Mouse (Mus musculus): ENCODE measurements around the gene Taok3.

Taok3 gene

GRCm38 (mm10) chr5:117303691-117304579 is 184.0 kb downstream of the Taok3 start:
- peak; percentile 41 for DNase-seq (ENCODE audit: low spot score)

GRCm38 (mm10) chr5:117304947-117305346 is 185.0 kb downstream of the Taok3 start:
- peak; percentile 84 for DNase-seq (ENCODE audit: low spot score)

GRCm38 (mm10) chr5:117305754-117306153 is 185.8 kb downstream of the Taok3 start:
- no peak for DNase-seq (ENCODE audit: low spot score)

- no peak for DNase-seq (ENCODE audit: low spot score)
Measured at GRCm38 (mm10) chr5:117306826-117307225, 186.9 kb downstream of the Taok3 start.

- peak; percentile 79 for DNase-seq (ENCODE audit: low spot score)
Measured at GRCm38 (mm10) chr5:117307699-117308098, 187.8 kb downstream of the Taok3 start.

- peak; percentile 42 for DNase-seq (ENCODE audit: low spot score)
Measured at GRCm38 (mm10) chr5:117313420-117313819, 193.5 kb downstream of the Taok3 start.

- DNase-seq (ENCODE audit: low spot score), result no peak
Measured at GRCm38 (mm10) chr5:117313909-117314308, 194.0 kb downstream of the Taok3 start.

- peak; percentile 47 for DNase-seq (ENCODE audit: low spot score)
Measured at GRCm38 (mm10) chr5:117314587-117315428, 194.9 kb downstream of the Taok3 start.

GRCm38 (mm10) chr5:117318741-117319629 is 199.1 kb downstream of the Taok3 start, which contains the start of gene Vsig10:
Gene Vsig10 (plus strand): TSS chr5:117319083.
- DNase-seq (ENCODE audit: low spot score), result peak; percentile 49

GRCm38 (mm10) chr5:117323751-117324150 is 203.8 kb downstream of the Taok3 start:
- DNase-seq (ENCODE audit: low spot score), result no peak

Data from testis, postnatal 14 days (tissue).